Mouse (Mus musculus) embryonic fibroblast, embryonic 13.5 days (primary cell): ENCODE measurements at regions not wholly inside any gene's neighbourhood (a gene's known extent, or its start where the extent isn't known, plus 50 kb on each side); places are given as distances from the start of the nearest gene placed in this dataset.

Experiments used
- CTCF ChIP-seq: IDR thresholded peaks from 2 replicates; pipeline ENCODE4 v1.5.1; 2011; ENCODE audit warnings: mild to moderate bottlenecking, control low read depth, low read length, moderate library complexity, borderline replicate concordance; ENCODE audit not compliant: insufficient read depth
- POLR2A ChIP-seq: IDR thresholded peaks from 2 replicates; pipeline ENCODE4 v1.6.1; 2011; ENCODE audit warnings: low read depth, mild to moderate bottlenecking, control low read depth, low read length, moderate library complexity

DNA sequence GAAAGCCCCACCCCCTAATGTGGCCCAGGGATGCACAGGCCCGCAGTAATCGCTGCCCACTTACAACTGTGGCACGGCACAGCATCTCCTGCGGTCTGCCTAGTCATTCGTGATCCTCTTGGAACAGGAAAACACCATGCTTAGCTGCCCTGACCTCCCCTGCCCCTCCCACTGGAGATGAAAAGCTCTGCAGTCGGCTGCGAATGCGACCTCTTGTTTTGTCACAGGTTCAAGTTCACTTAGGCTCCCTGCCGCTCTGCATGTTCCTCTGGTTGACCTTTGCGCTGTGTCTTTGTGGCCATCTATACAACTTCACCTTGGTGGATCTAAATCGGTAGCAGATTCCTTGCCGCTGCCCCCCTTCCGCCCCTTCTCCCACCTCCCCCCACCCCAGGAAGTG, 210.8 kb downstream of the Prdm2 start:
- no peak for TF ChIP-seq POLR2A
- no peak for TF ChIP-seq CTCF
